Mouse (Mus musculus): ENCODE measurements around the gene Olfr1166.
"Not testable (repeated sequence)": the region's sequence is repeated elsewhere in the genome, so short reads cannot be mapped to it uniquely, and the experiment has no call there.

Olfr1166 gene

DNA sequence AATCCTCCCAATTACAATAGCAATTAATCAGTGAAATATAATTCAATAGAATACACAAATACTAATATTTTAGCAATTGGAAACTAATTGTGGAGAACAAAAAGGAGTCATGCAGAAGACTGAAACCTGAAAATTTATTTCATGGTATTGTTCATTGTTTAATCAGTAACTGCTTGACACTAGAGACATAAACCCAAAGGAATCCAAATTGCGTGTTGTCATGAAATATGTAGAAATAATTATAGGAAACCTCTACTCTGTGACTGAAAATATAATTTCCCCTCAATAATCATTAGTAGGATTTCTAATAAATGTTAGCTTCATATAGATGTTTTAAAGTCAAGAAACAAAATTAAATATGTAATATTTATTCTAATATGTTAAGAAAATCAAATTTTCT is at the start of gene Olfr1166:
Olfr1166 (minus strand) TSS at position 101 of the 400 bp plus-strand sequence.
- DNase-seq (ENCODE audit: low spot score) = no peak

DNA sequence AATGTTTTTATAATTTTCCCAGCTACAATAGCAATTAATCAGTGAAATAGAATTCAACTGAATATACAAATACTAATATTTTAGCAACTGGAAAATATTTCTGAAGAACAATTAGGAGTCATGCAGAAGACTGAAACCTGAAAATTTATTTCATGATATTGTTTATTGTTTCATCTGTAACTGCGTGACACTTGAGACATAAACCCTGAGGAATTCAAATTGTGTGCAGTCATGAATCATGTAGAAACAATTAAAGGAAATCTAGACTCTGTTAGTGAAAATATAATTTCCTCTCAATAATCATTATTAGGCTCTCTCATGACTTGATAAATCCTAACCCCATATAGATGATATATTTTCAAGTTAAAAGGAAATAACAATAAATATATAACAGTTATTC is 27.0 kb upstream of the Olfr1166 start, which contains the start of gene Olfr1167:
Olfr1167 (minus strand) TSS at position 101 of the 400 bp plus-strand sequence.
- not testable (repeated sequence) for DNase-seq (ENCODE audit: low spot score)

DNA sequence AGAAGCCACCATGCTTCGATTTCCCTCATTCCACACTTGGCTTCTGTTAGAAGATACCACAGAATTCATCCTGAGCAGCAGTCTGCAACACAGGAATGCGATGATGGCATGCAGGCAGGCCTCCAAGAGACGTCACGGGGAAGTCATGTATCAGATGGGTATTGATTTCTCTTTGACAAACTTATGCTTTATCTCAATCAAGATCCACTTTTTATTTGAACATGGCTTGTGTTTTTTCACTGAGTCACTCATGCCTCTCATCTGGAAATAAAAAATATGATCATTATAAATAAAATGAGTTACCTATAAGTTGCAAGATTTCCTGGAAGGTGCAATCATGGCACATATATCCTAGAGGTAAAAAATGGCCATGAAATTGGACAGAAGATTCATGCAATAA is 34.2 kb downstream of the Olfr1166 start, which contains the start of gene Olfr1164:
Olfr1164 (minus strand) TSS at position 101 of the 400 bp plus-strand sequence.
- no peak for DNase-seq (ENCODE audit: low spot score)

Data from retina, embryonic 14.5 days (tissue).